Mouse (Mus musculus): ENCODE measurements around the gene Cdkn2b.

Cdkn2b gene

GRCm38 (mm10) chr4:89299721-89300120 lies 11.1 kb downstream of the Cdkn2b start:
- CTCF ChIA-PET, result interaction anchor here in 1 of 4 experiments (1.2 kb wide), 1 partner anchor 11 kb away, joined by 4 read pairs; the partner anchor contains the start of gene Cdkn2b
- POLR2A ChIA-PET, result interaction anchor here in 1 of 4 experiments (1.6 to 2.5 kb wide), 2 partner anchors 9 to 25 kb away, joined by 4 to 5 read pairs; no protein-coding TSS in a partner anchor

- ChIA-PET POLR2A (interaction anchor here (0.6 to 3.9 kb wide), 27 partner anchors 8 to 1547 kb away, joined by 3 to 33 read pairs (median 5); partner anchors contain the start of genes Cdkn2b (in 4 of the 4) and Mtap (in 1 of the 4)), CTCF (interaction anchor here in 2 of 4 experiments (0.8 to 2.9 kb wide), 6 partner anchors 12 to 149 kb away, joined by 3 to 14 read pairs (median 5); partner anchors contain the start of gene Cdkn2b (in 2 of the 2))
These were observed 15.2 kb downstream of the Cdkn2b start for GRCm38 (mm10) chr4:89295441-89296220.

- CTCF ChIA-PET, result interaction anchor here (0.6 to 2.9 kb wide), 12 partner anchors 8 to 166 kb away, joined by 3 to 14 read pairs (median 4); partner anchors contain the start of gene Cdkn2b (in 3 of the 4)
- POLR2A ChIA-PET, result interaction anchor here (0.7 to 3.9 kb wide), 25 partner anchors 9 to 158 kb away, joined by 3 to 33 read pairs (median 6); partner anchors contain the start of genes Cdkn2b (in 4 of the 4) and Mtap (in 1 of the 4)
These were observed 16.1 kb downstream of the Cdkn2b start, which contains the start of gene Cdkn2a for GRCm38 (mm10) chr4:89294486-89295440. TSS of gene Cdkn2a (minus strand) at chr4:89294653.

- CTCF ChIA-PET, result interaction anchor here in 3 of 4 experiments (1.0 to 2.9 kb wide), 8 partner anchors 9 to 165 kb away, joined by 3 to 14 read pairs (median 4); partner anchors contain the start of gene Cdkn2b (in 2 of the 3)
- POLR2A ChIA-PET, result interaction anchor here in 3 of 4 experiments (0.7 to 3.9 kb wide), 16 partner anchors 9 to 157 kb away, joined by 3 to 33 read pairs (median 10); partner anchors contain the start of genes Cdkn2b (in 3 of the 3) and Mtap (in 1 of the 3)
These were observed 16.8 kb downstream of the Cdkn2b start for GRCm38 (mm10) chr4:89294091-89294485.

- CTCF ChIA-PET, result interaction anchor here in 1 of 4 experiments (1.1 to 2.9 kb wide), 2 partner anchors 17 to 150 kb away, joined by 3 to 14 read pairs; partner anchors contain the start of gene Cdkn2b
- POLR2A ChIA-PET, result interaction anchor here in 3 of 4 experiments (0.7 to 3.9 kb wide), 12 partner anchors 10 to 573 kb away, joined by 3 to 33 read pairs (median 9); no protein-coding TSS in a partner anchor
These were observed 17.3 kb downstream of the Cdkn2b start for GRCm38 (mm10) chr4:89293516-89293915.

- POLR2A ChIA-PET, result interaction anchor here in 1 of 4 experiments (1.0 to 1.2 kb wide), 2 partner anchors 13 to 14 kb away, joined by 3 read pairs; no protein-coding TSS in a partner anchor
- CTCF ChIA-PET, result interaction anchor here in 1 of 4 experiments (1.1 kb wide), 1 partner anchor 56 kb away, joined by 3 read pairs; no protein-coding TSS in a partner anchor
These were observed 21.8 kb downstream of the Cdkn2b start for GRCm38 (mm10) chr4:89289028-89289427.

- ChIA-PET POLR2A (interaction anchor here in 2 of 4 experiments (0.9 to 1.5 kb wide), 4 partner anchors 10 to 147 kb away, joined by 3 read pairs; no protein-coding TSS in a partner anchor), CTCF (no interaction called here)
These were observed 24.3 kb downstream of the Cdkn2b start for GRCm38 (mm10) chr4:89286566-89286965.

GRCm38 (mm10) chr4:89285688-89286087 lies 25.2 kb downstream of the Cdkn2b start:
- ChIA-PET CTCF (no interaction called here), POLR2A (interaction anchor here in 1 of 4 experiments (0.9 to 1.5 kb wide), 3 partner anchors 9 to 146 kb away, joined by 3 read pairs; no protein-coding TSS in a partner anchor)

GRCm38 (mm10) chr4:89282661-89283060 lies 28.2 kb downstream of the Cdkn2b start:
- CTCF ChIA-PET, result interaction anchor here in 1 of 4 experiments (0.8 kb wide), 2 partner anchors 12 to 28 kb away, joined by 3 read pairs; partner anchors contain the start of genes Cdkn2a and Cdkn2b
- POLR2A ChIA-PET, result interaction anchor here in 2 of 4 experiments (0.8 to 1.9 kb wide), 5 partner anchors 8 to 28 kb away, joined by 3 to 12 read pairs (median 4); partner anchors contain the start of genes Cdkn2a (in 2 of the 2) and Cdkn2b (in 1 of the 2)

GRCm38 (mm10) chr4:89282036-89282566 lies 28.7 kb downstream of the Cdkn2b start:
- CTCF ChIA-PET, result interaction anchor here in 1 of 4 experiments (0.8 kb wide), 2 partner anchors 13 to 29 kb away, joined by 3 read pairs; partner anchors contain the start of genes Cdkn2a and Cdkn2b
- POLR2A ChIA-PET, result interaction anchor here in 2 of 4 experiments (0.8 to 1.9 kb wide), 5 partner anchors 9 to 29 kb away, joined by 3 to 12 read pairs (median 4); partner anchors contain the start of genes Cdkn2a (in 2 of the 2) and Cdkn2b (in 1 of the 2)

GRCm38 (mm10) chr4:89281236-89281635 lies 29.6 kb downstream of the Cdkn2b start:
- ChIA-PET POLR2A (no interaction called here), CTCF (no interaction called here)

- CTCF ChIA-PET, result interaction anchor here in 1 of 4 experiments (1.3 kb wide), 1 partner anchor 134 kb away, joined by 3 read pairs; no protein-coding TSS in a partner anchor
- POLR2A ChIA-PET, result interaction anchor here in 1 of 4 experiments (0.6 kb wide), 1 partner anchor 469 kb away, joined by 3 read pairs; no protein-coding TSS in a partner anchor
These were observed 31.2 kb downstream of the Cdkn2b start for GRCm38 (mm10) chr4:89279641-89280040.

- CTCF ChIA-PET, result no interaction called here
These were observed 33.4 kb downstream of the Cdkn2b start for GRCm38 (mm10) chr4:89277381-89277940.

GRCm38 (mm10) chr4:89276669-89277219 lies 34.1 kb downstream of the Cdkn2b start:
- ChIA-PET POLR2A (interaction anchor here in 2 of 4 experiments (0.6 to 3.4 kb wide), 4 partner anchors 10 to 34 kb away, joined by 3 to 23 read pairs (median 3); partner anchors contain the start of genes Cdkn2a (in 1 of the 2) and Cdkn2b (in 1 of the 2)), CTCF (interaction anchor here in 2 of 4 experiments (1.0 to 1.2 kb wide), 2 partner anchors 34 to 132 kb away, joined by 3 read pairs; partner anchors contain the start of gene Cdkn2b (in 1 of the 2))

More at GRCm38 (mm10) chr4:89277381-89277940, 33.4 kb downstream of the Cdkn2b start:
- POLR2A ChIA-PET, result interaction anchor here in 2 of 4 experiments (1.1 to 3.4 kb wide), 4 partner anchors 17 to 34 kb away, joined by 3 to 23 read pairs (median 4); partner anchors contain the start of genes Cdkn2a (in 1 of the 2) and Cdkn2b (in 1 of the 2)

- ChIA-PET POLR2A (interaction anchor here in 2 of 4 experiments (0.5 to 3.4 kb wide), 6 partner anchors 10 to 37 kb away, joined by 3 to 23 read pairs (median 3); partner anchors contain the start of genes Cdkn2a (in 1 of the 2) and Cdkn2b (in 1 of the 2)), CTCF (interaction anchor here in 2 of 4 experiments (1.0 to 1.2 kb wide), 2 partner anchors 35 to 131 kb away, joined by 3 read pairs; partner anchors contain the start of gene Cdkn2b (in 1 of the 2))
These were observed 34.8 kb downstream of the Cdkn2b start for GRCm38 (mm10) chr4:89275811-89276584.

Measured in embryonic stem cell, embryonic (primary cell).